Mouse (Mus musculus) leukemia stem cell, adult 10-12 weeks (primary cell): Measurements from ENCODE around the gene Glo1. TPM values are rescaled to one million over a fixed set of nuclear protein-coding genes. Genes with fewer than 3 reads are reported as not detected.

Source experiments
- polyA plus RNA-seq: library from polyadenylated mRNA; stranded (reverse); fragments of >175 nt; gene quantifications from 2 replicates; pipeline ENCODE4 v1.2.3, GENCODE M21; 2012; ENCODE audit warnings: low replicate concordance

Gene Glo1
- polyA plus RNA-seq = 6.2 and 32.1 TPM in 2 replicates

GRCm38 (mm10) chr17:30626719-30627118 lies at the start of gene Glo1:
Gene Glo1, minus strand, starts transcription at chr17:30626871.

GRCm38 (mm10) chr17:30624132-30624531 lies 2.5 kb downstream of the Glo1 start, which contains the start of gene Dnah8:
Gene Dnah8, plus strand, starts transcription at chr17:30624354.

GRCm38 (mm10) chr17:30575941-30576773 lies 50.5 kb downstream of the Glo1 start, which contains the start of gene Btbd9:
Gene Btbd9, minus strand, starts transcription at chr17:30576488.

Other genes with a start within 250 kb of the Glo1 start
- 40.1 and 108 TPM in 2 replicates for gene Btbd9, start 50.4 kb downstream of the Glo1 start, polyA plus RNA-seq
- 5.6 and 7.2 TPM in 2 replicates for gene Dnah8, start 2.5 kb downstream of the Glo1 start, polyA plus RNA-seq